Comparison of ENCODE assay signal across 9 mouse cellular contexts in the genomic region with DNA sequence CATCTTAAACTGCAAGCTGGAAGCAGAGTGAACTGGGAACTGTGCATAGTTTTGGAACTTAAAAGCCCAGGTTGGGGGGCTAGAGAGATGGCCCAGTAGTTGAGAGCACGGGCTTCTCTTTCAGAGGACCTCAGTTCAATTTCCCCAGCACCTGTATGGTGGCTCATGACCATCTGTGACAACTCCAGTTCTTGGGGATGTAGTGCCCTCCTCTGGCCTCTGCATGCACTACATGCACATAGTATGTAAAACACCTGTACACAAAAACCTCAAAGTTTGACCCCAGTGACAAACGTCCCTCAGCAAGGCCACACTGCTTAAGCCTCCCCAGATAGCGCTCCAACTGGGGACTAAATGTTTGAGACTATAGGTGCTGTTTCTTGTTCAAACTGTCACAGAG. TPM values are rescaled to one million over a fixed set of nuclear protein-coding genes. Genes with fewer than 3 reads are reported as not detected.
DNase-seq lines count a peak whose midpoint lies in the region; ATAC-seq and TF ChIP-seq lines count a peak whose summit lies in the region.
"Had no signal": no experiment of that assay in that cellular context is flagged by ENCODE, and none has a peak within 500 bp of the region (broad histone marks: within the 10 kb centered on the region; RNA-seq: fewer than 3 reads in every experiment).

No protein-coding gene starts in this region.

- TF ChIP-seq CTCF in lung, adult 2 months (IDR thresholded peaks at IDR 0.05; ENCODE audit: insufficient read depth, low read length), result peak; percentile 65

- no peak overlapping the region for H3K4me3 ChIP-seq in lung, adult 2 months (replicated peaks; ENCODE audit: extremely low read depth, low read depth, low read length)
- H3K4me3 ChIP-seq: megakaryocyte, embryonic 14.5 days had no signal

- TF ChIP-seq POLR2A in lung, adult 2 months (IDR thresholded peaks at IDR 0.05; ENCODE audit: borderline replicate concordance, extremely low read depth, low read depth, low read length), result no peak

- H3K4me1 ChIP-seq in lung, adult 2 months (ENCODE audit: control insufficient read depth, insufficient read depth, low read length), result no peaks in the 10 kb centered on the region

- 43% methylated on average over 3 of the region's 3 CpGs for WGBS in lung, adult 2 months

- DNase-seq in adrenal gland, adult (ENCODE audit: inconsistent age in 2 of 2, low spot score in 1 of 2), result peak; percentile 31 to 73
- no peak for DNase-seq in adrenal gland, adult 8-10 months
- no peak for DNase-seq in lung, adult 2 months
- no peak for DNase-seq in lung, postnatal 25 days (ENCODE audit: low spot score)
- peak; percentile 69 for DNase-seq in naive thymus-derived CD4-positive, alpha-beta T cell, adult 2 months (ENCODE audit: low read depth)
- DNase-seq in cerebellum, adult 11 months, result no peak
- DNase-seq in right cerebral cortex, adult 2 months (ENCODE audit: low spot score in 2 of 2), result no peak

- ATAC-seq in common myeloid progenitor, adult 5-6 weeks (replicated peaks; ENCODE audit: low read depth, poor library complexity, severe bottlenecking), result 0 out of 2 replicates have a peak, but pooled peaks have one; percentile 31

RNA-seq across cellular contexts. Expression of gene Adra1d, which starts 35.0 kb away (rescaled TPM):
- 10 to 100 TPM; 23.6 to 36.8 (median 35.1) TPM for total RNA-seq in adrenal gland, adult 8-10 months (2022)
- polyA plus RNA-seq in lung, adult 2 months (2012; rRNA removed), result 5.9 and 7.6 TPM in 2 replicates
- not detected in 2 replicates for total RNA-seq in common myeloid progenitor, adult 5-6 weeks (2017)

RNA-seq across cellular contexts. Expression of gene Smox, which starts 35.8 kb away (rescaled TPM):
- total RNA-seq in adrenal gland, adult 8-10 months (2022), result 10 to 100 TPM; 22.9 to 53.4 (median 33.3) TPM
- 28.4 and 29.6 TPM in 2 replicates for polyA plus RNA-seq in lung, adult 2 months (2012; rRNA removed)
- total RNA-seq in common myeloid progenitor, adult 5-6 weeks (2017), result 9.3 and 23.2 TPM in 2 replicates

Comparison
In these comparisons a context has a peak if more than half of its experiments do, and no peak if none do; other contexts are left out.
1. DNase-seq: peak in adrenal gland, adult (2 of 2) and naive thymus-derived CD4-positive, alpha-beta T cell, adult 2 months (single experiment); none in adrenal gland, adult 8-10 months (single experiment), lung, adult 2 months (single experiment), lung, postnatal 25 days (single experiment), cerebellum, adult 11 months (single experiment) and right cerebral cortex, adult 2 months (0 of 2).
2. RNA of gene Adra1d, which starts 35.0 kb away (total RNA-seq): 23.6 to 36.8 TPM in adrenal gland, adult 8-10 months; not detected in common myeloid progenitor, adult 5-6 weeks; every median in the first group is over 10 times any median in the second.